Mouse (Mus musculus) heart, adult 9 months (tissue): Measurements from ENCODE around the gene Arhgef26.
A peak's percentile ranks its signal among the peaks of the same experiment; 100 is the strongest.

Source experiments
- DNase-seq, 2 experiments: peaks; one replicate each; pipeline ENCODE4 v3.0.0; 2022; ENCODE audit warnings: low spot score in 2 of 2

Gene Arhgef26

GRCm38 (mm10) chr3:62449871-62450496 lies 111.8 kb downstream of the Arhgef26 start:
- no peak for DNase-seq

DNA sequence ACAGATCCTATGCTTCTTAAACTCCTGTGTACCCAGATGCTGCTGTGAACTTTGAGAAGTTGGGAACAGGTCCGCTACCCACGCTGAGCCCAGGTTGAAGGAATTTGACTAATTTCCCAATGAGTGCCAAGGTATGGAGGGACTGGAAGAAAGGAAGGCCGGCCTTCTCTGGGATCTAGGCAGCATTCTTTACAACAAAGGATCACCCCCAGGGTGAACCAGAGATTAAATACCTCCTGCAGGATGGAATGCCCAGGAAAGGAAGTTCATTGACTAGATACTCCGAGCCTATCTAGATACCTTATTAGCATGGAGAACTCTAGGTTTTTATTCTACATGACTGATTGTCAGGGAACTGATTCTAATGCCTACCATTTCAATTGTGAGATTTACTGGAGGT lies 114.8 kb downstream of the Arhgef26 start:
- DNase-seq, result no peak

GRCm38 (mm10) chr3:62454096-62454495 lies 116.0 kb downstream of the Arhgef26 start:
- DNase-seq, result no peak

- DNase-seq, result no peak
These were observed 117.7 kb downstream of the Arhgef26 start for GRCm38 (mm10) chr3:62455854-62456253.

- DNase-seq, result peak; percentile 11 to 35
These were observed 120.3 kb downstream of the Arhgef26 start for GRCm38 (mm10) chr3:62458284-62459013.

DNA sequence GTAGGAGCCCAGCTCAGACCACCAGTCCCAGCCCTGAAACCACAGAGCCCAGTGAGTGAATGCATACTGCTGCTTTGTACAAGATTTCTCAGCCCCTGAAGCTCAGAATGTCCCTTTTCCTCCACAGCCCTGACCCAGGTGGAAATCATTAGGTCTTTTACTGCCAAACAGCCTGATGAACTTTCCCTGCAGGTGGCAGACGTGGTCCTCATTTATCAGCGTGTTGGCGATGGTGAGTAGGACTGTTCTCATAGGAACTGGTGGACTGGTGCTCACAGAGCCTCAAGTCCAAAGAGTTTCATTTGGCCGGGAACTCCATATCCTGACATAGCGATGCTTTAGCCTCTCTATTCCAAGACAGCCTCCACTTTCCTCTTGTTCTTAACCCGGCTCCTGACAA lies 121.3 kb downstream of the Arhgef26 start:
- DNase-seq, result no peak

DNA sequence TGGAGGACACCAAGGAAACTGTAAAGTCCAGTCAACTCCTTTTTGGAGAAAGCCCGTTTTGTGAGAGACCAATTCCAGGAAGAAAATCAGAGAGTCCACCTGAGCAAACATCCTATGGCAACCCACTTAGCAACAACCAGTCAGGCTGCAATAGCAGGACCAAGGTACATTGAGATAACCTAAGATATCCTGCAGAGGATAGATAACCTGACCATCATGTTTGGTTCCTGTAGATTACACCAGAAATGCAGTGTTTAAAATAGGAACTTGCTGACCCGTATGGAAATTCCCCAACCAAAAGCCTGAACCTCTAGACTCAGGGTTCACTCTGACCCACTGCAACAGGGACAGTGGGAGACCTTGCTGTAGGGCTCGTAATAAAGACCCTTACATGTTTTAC lies 126.1 kb downstream of the Arhgef26 start:
- no peak for DNase-seq

GRCm38 (mm10) chr3:62470179-62470578 lies 132.0 kb downstream of the Arhgef26 start:
- DNase-seq, result no peak

DNA sequence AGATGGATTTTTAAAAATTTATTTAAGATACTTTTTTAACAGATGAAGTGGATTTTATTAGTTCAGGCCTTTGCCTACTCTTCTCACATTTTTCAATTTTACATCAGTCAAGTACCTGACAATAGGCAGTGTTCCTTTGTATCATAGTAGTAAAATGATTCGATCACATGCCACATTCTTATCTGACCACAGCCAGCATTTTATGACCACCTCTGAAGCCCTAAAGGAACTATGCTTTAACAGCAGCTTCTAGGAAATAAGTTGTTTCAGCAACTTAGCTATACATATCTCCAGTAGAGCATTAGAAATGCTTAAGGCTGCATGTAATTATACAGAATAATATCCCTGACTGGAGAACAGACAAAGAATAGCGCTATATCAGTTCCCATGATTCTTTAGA lies 146.2 kb downstream of the Arhgef26 start:
- DNase-seq, result no peak

- no peak for DNase-seq
These were observed 154.4 kb downstream of the Arhgef26 start for GRCm38 (mm10) chr3:62492568-62492967.

DNA sequence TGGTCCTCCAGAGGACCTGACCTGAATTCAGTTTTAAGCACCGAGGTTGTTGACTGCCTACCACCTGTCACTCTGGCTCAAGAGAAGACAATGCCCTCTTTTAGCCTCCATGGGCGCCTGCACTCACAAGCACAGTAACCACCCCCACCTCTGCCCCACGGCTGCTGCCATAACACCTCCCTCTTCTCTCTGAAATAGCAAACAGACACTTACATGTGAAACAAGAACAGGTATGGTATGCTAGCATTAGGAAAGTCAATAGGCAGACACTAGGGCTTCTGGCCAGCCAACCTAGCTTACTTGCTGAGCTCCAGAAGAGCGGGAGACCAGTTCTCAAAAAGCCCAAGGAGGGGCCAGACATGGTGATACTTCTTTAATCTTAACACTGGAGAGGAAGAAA lies 161.2 kb downstream of the Arhgef26 start:
- no peak for DNase-seq

GRCm38 (mm10) chr3:62505166-62505900 lies 167.2 kb downstream of the Arhgef26 start:
- no peak for DNase-seq

DNA sequence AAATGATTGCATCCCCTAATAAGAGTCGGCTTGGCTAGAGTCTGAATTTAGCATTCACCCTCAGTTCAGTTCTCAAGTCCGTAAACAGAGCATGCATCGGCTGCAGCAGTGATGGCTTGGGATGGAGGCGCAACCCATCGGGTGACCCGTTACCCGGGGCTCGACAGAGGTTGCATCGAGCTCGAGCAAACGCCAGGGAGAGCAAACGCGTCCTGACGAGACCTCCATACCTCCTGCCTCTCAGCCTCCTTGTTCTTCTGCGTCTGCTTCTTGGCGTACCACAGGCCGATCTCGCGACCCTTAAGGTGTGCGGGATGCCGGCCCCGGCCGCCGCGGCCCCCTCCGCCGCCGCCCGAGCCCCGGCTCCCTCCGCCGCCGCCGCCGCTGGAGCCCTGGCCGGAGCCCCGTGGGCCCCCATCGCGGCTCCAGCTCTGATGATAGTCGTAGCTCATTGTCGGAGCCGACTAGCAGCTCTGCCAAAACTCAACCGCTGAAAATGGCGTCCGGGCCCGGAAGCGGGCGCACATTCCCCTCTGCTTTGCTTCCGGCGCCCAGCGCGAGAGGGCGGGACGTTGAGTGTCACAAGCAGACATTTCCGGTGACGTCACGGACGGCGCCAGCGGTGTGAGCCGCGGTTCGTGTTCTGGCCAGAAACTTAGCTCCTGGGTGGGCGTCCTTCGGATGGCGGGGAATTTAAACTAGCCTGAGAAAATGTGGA lies 168.5 kb downstream of the Arhgef26 start, which contains the start of gene Dhx36:
TSS of gene Dhx36 (minus strand) at position 517 of the 718 bp plus-strand sequence.
- DNase-seq, result peak; percentile 94 to 95

GRCm38 (mm10) chr3:62507206-62507647 lies 169.1 kb downstream of the Arhgef26 start:
- DNase-seq, result no peak
